Mouse (Mus musculus) midbrain, embryonic 13.5 days (tissue): ENCODE data around the gene Dph2. TPM values are rescaled to one million over a fixed set of nuclear protein-coding genes. Genes with fewer than 3 reads are reported as not detected.

Experiments
- ATAC-seq: fragments of 200-750 bp; cut with Nextera tagmentation; 2 replicates; pipeline ENCODE4 v1.8.0; 2017; ENCODE audit warnings: mild to moderate bottlenecking, moderate TSS enrichment, moderate library complexity
- H3K27ac ChIP-seq: fragments of 300-500 bp; sonication (generic); 2 replicates; pipeline ENCODE4 v1.5.1; 2015; ENCODE audit warnings: inconsistent platforms, mild to moderate bottlenecking, moderate library complexity
- H3K27me3 ChIP-seq: fragments of 300-500 bp; sonication (generic); 2 replicates; pipeline ENCODE4 v1.6.1; 2015; ENCODE audit warnings: mild to moderate bottlenecking, inconsistent platforms
- H3K36me3 ChIP-seq: fragments of 300-500 bp; sonication (generic); 2 replicates; pipeline ENCODE4 v1.6.1; 2015; ENCODE audit warnings: mild to moderate bottlenecking, inconsistent platforms
- H3K4me1 ChIP-seq: fragments of 300-500 bp; sonication (generic); replicated peaks from 2 replicates; pipeline ENCODE4 v1.6.1; 2015; ENCODE audit warnings: inconsistent platforms
- H3K4me2 ChIP-seq: fragments of 300-500 bp; sonication (generic); replicated peaks from 2 replicates; pipeline ENCODE4 v1.6.1; 2015; ENCODE audit warnings: moderate library complexity, mild to moderate bottlenecking, inconsistent platforms
- H3K4me3 ChIP-seq: fragments of 300-500 bp; sonication (generic); replicated peaks from 2 replicates; pipeline ENCODE4 v1.5.1; 2015; ENCODE audit warnings: mild to moderate bottlenecking, inconsistent platforms
- H3K9ac ChIP-seq: fragments of 300-500 bp; sonication (generic); replicated peaks from 2 replicates; pipeline ENCODE4 v1.6.1; 2015; ENCODE audit warnings: mild to moderate bottlenecking, inconsistent platforms
- H3K9me3 ChIP-seq: fragments of 300-500 bp; sonication (generic); 2 replicates; pipeline ENCODE4 v1.6.1; 2016; ENCODE audit warnings: mild to moderate bottlenecking, inconsistent platforms
- WGBS: fragments of 180-500 bp; shearing (Covaris S2); methylation state at CpG from one replicate; pipeline ENCODE4 v1.1.7; 2015; 5-methylcytosine and 5-hydroxymethylcytosine counted together
- polyA plus RNA-seq: library from polyadenylated mRNA; unstranded; fragments of >200 nt; fragmentation: Nextera tagmentation; extraction: Ambion mirVana; gene quantifications from 2 replicates; pipeline ENCODE4 v1.2.1, GENCODE M21; 2015

Dph2 gene
- polyA plus RNA-seq, 1 experiment from 2014 or later: 26.1 TPM

- no peak for ATAC-seq
- Histone ChIP-seq H3K27ac (no peak overlapping the region), H3K9me3 (no peaks in the 10 kb centered on the region), H3K4me1 (peaks cover 37% of the 10 kb centered on the region), H3K4me3 (no peak overlapping the region), H3K36me3 (peaks cover 62% of the 10 kb centered on the region), H3K27me3 (no peaks in the 10 kb centered on the region), H3K9ac (no peak overlapping the region), H3K4me2 (no peak overlapping the region)
- 87% methylated on average over 3 of the region's 3 CpGs for WGBS
Observed at GRCm38 (mm10) chr4:117906196-117906595, 14.4 kb upstream of the Dph2 start.

GRCm38 (mm10) chr4:117904761-117905160 lies 12.9 kb upstream of the Dph2 start:
- H3K4me1 ChIP-seq: peaks cover 23% of the 10 kb centered on the region
- peaks cover 69% of the 10 kb centered on the region for H3K36me3 ChIP-seq
- no peak overlapping the region for H3K9ac ChIP-seq
- no peaks in the 10 kb centered on the region for H3K27me3 ChIP-seq
- no peak overlapping the region for H3K4me2 ChIP-seq
- WGBS: 94% methylated on average over 8 of the region's 8 CpGs
- no peak overlapping the region for H3K4me3 ChIP-seq
- H3K9me3 ChIP-seq: no peaks in the 10 kb centered on the region
- H3K27ac ChIP-seq: no peak overlapping the region
- ATAC-seq: no peak

DNA sequence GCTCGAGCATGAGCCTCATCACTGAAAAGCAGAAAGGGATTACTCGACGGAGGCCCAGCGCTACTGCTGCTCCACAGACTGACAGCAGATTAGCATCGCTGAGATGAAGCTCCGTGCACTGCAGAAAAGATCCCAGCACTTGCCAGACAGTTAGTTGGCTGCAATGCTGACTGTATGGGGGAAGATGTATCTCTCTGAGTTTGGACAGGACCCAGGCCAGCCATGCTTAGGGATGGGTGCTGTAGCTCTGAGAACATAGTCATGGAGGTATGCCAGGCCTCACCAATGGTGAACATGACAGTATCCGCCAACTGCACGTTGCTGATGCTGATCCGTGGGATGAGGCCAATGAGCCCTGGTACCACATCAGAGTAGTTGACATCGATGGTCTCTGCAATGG lies 12.3 kb upstream of the Dph2 start:
- no peak overlapping the region for H3K9ac ChIP-seq
- H3K4me2 ChIP-seq: no peak overlapping the region
- H3K27ac ChIP-seq: no peak overlapping the region
- no peak for ATAC-seq
- H3K36me3 ChIP-seq: peaks cover 76% of the 10 kb centered on the region
- H3K4me1 ChIP-seq: peaks cover 16% of the 10 kb centered on the region
- no peaks in the 10 kb centered on the region for H3K27me3 ChIP-seq
- no peaks in the 10 kb centered on the region for H3K9me3 ChIP-seq
- 91% methylated on average over 10 of the region's 10 CpGs for WGBS
- no peak overlapping the region for H3K4me3 ChIP-seq

GRCm38 (mm10) chr4:117898111-117898510 lies 6.3 kb upstream of the Dph2 start:
- Histone ChIP-seq H3K4me2 (no peak overlapping the region), H3K27ac (no peak overlapping the region), H3K4me3 (no peak overlapping the region), H3K9me3 (no peaks in the 10 kb centered on the region), H3K9ac (no peak overlapping the region), H3K36me3 (peaks cover 92% of the 10 kb centered on the region), H3K4me1 (no peaks in the 10 kb centered on the region), H3K27me3 (no peaks in the 10 kb centered on the region)
- 84% methylated on average over 3 of the region's 3 CpGs for WGBS
- ATAC-seq: no peak

GRCm38 (mm10) chr4:117896031-117896430 lies 4.2 kb upstream of the Dph2 start:
- Histone ChIP-seq H3K36me3 (peaks cover 71% of the 10 kb centered on the region), H3K4me3 (no peak overlapping the region), H3K4me2 (no peak overlapping the region), H3K27me3 (no peaks in the 10 kb centered on the region), H3K9me3 (no peaks in the 10 kb centered on the region), H3K9ac (no peak overlapping the region), H3K4me1 (peaks cover 10% of the 10 kb centered on the region), H3K27ac (no peak overlapping the region)
- 94% methylated on average over 6 of the region's 6 CpGs for WGBS
- ATAC-seq: no peak

GRCm38 (mm10) chr4:117895339-117895738 lies 3.5 kb upstream of the Dph2 start:
- ATAC-seq: no peak
- no peak overlapping the region for H3K4me2 ChIP-seq
- 88% methylated on average over 7 of the region's 7 CpGs for WGBS
- peaks cover 16% of the 10 kb centered on the region for H3K4me1 ChIP-seq
- H3K36me3 ChIP-seq: peaks cover 64% of the 10 kb centered on the region
- H3K9ac ChIP-seq: no peak overlapping the region
- no peaks in the 10 kb centered on the region for H3K9me3 ChIP-seq
- no peak overlapping the region for H3K27ac ChIP-seq
- no peaks in the 10 kb centered on the region for H3K27me3 ChIP-seq
- H3K4me3 ChIP-seq: no peak overlapping the region

DNA sequence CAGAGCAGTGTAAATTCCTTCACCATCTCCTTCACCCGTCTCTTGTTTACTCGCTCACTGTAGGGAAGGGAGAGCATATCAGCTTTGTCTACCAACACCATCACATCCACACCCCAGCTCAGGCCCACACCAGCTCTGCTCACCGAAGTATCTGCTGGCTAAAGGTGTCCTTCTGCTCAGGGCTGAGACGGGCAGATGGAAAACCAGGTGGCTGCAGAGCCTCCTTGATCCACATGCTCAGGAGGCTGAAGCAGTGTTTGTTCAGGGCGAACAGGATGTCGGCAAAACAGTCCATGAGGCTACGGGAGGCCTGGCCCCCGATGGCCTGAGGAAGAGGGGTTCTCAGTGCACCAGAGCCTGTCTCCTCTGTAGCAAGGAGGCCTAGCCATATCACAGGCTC lies 2.8 kb upstream of the Dph2 start:
- no peaks in the 10 kb centered on the region for H3K27me3 ChIP-seq
- 91% methylated on average over 8 of the region's 8 CpGs for WGBS
- H3K9me3 ChIP-seq: no peaks in the 10 kb centered on the region
- no peak overlapping the region for H3K4me3 ChIP-seq
- H3K9ac ChIP-seq: no peak overlapping the region
- H3K4me1 ChIP-seq: peaks cover 16% of the 10 kb centered on the region
- H3K27ac ChIP-seq: no peak overlapping the region
- H3K4me2 ChIP-seq: no peak overlapping the region
- no peak for ATAC-seq
- H3K36me3 ChIP-seq: peaks cover 63% of the 10 kb centered on the region

GRCm38 (mm10) chr4:117893376-117893775 lies 1.5 kb upstream of the Dph2 start:
- Histone ChIP-seq H3K9ac (no peak overlapping the region), H3K9me3 (no peaks in the 10 kb centered on the region), H3K4me2 (no peak overlapping the region), H3K27me3 (no peaks in the 10 kb centered on the region), H3K36me3 (peaks cover 60% of the 10 kb centered on the region), H3K27ac (no peak overlapping the region), H3K4me1 (peaks cover 16% of the 10 kb centered on the region), H3K4me3 (no peak overlapping the region)
- WGBS: 30% methylated on average over 9 of the region's 9 CpGs
- no peak for ATAC-seq

- peak overlapping the region; percentile 95 for H3K4me2 ChIP-seq
- peaks cover 30% of the 10 kb centered on the region for H3K4me1 ChIP-seq
- peaks cover 37% of the 10 kb centered on the region for H3K36me3 ChIP-seq
- peak overlapping the region; percentile 79 for H3K4me3 ChIP-seq
- WGBS: 46% methylated on average over 8 of the region's 8 CpGs
- H3K9me3 ChIP-seq: no peaks in the 10 kb centered on the region
- H3K27me3 ChIP-seq: no peaks in the 10 kb centered on the region
- no peak overlapping the region for H3K27ac ChIP-seq
- peak overlapping the region; percentile 61; the same call in 1 of the 2 replicates for H3K9ac ChIP-seq
- ATAC-seq: no peak
Observed at GRCm38 (mm10) chr4:117890750-117891149, 1.1 kb downstream of the Dph2 start.

GRCm38 (mm10) chr4:117890031-117890430 lies 1.8 kb downstream of the Dph2 start:
- Histone ChIP-seq H3K4me1 (peaks cover 37% of the 10 kb centered on the region), H3K4me2 (no peak overlapping the region), H3K36me3 (peaks cover 37% of the 10 kb centered on the region), H3K9me3 (no peaks in the 10 kb centered on the region), H3K27ac (no peak overlapping the region), H3K4me3 (no peak overlapping the region), H3K27me3 (no peaks in the 10 kb centered on the region), H3K9ac (no peak overlapping the region)
- WGBS: 92% methylated on average over 14 of the region's 14 CpGs
- ATAC-seq: no peak

DNA sequence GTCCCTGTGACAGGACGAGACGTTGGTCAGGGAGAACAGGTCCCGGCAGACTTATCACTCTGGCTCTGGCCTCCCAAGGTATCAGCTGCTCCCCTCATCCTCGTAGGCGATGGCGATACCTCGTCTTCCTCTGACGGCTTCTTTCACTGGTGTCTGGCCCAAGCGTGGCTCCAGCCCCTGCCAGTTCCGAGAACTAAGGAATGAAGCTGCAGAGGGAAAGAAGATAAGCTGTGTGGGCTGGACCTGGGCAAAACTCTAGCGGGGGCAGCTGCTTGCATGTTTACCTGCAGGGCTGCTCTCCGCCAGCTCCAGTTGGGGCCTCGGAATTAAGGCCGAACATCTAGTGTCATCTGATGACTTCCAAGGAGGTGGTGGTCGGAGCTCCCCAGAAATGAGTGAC lies 2.4 kb downstream of the Dph2 start:
- ATAC-seq: no peak
- 92% methylated on average over 15 of the region's 15 CpGs for WGBS
- Histone ChIP-seq H3K27ac (no peak overlapping the region), H3K4me2 (no peak overlapping the region), H3K4me3 (no peak overlapping the region), H3K4me1 (peaks cover 42% of the 10 kb centered on the region), H3K36me3 (peaks cover 37% of the 10 kb centered on the region), H3K9ac (no peak overlapping the region), H3K27me3 (no peaks in the 10 kb centered on the region), H3K9me3 (no peaks in the 10 kb centered on the region)

DNA sequence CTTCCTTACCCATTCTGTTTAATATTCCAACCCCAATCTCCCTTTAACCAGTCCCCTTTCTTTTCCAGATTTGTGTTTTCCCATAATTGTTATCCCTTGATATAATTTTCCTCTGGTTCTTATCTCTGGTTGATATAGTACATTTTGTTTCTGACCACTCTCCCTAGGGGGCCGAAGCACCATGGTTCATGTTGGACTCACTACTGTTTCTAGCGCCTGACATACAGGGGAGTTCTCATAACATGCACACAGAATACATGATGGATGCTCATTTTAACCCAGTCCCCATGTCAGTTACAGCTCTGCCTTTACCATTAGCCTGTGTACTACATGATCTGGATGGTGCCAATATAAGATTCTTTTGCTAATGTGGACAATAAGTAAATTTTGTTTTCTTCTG lies 3.9 kb downstream of the Dph2 start:
- H3K36me3 ChIP-seq: peaks cover 32% of the 10 kb centered on the region
- no peak for ATAC-seq
- no peaks in the 10 kb centered on the region for H3K9me3 ChIP-seq
- 75% methylated on average over 2 of the region's 2 CpGs for WGBS
- peaks cover 53% of the 10 kb centered on the region for H3K4me1 ChIP-seq
- H3K9ac ChIP-seq: no peak overlapping the region
- peak overlapping the region; percentile 93 for H3K4me2 ChIP-seq
- no peak overlapping the region for H3K27ac ChIP-seq
- H3K4me3 ChIP-seq: no peak overlapping the region; the same call in 1 of the 2 replicates
- no peaks in the 10 kb centered on the region for H3K27me3 ChIP-seq

DNA sequence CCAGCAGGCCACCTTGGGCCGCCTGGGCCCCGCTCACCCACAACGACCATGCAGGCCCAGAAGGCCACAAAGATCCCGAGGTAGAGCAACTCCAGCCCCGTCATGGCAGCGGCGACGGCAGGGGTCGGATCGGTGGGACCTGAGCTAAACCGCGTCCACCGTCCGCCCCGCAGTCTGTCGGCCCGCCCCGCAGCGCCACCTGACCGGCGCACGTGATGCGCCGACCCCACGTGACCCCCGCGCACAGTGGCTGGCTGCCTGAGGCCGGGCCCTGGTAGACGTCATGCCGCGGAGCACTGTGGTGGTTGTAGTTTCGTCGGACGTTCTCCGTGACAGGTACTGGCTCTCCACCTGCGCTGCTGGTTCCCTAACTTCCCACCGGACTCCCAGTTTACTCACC lies 4.7 kb downstream of the Dph2 start, which contains the start of gene Atp6v0b:
TSS of gene Atp6v0b (minus strand) at position 201 of the 400 bp plus-strand sequence.
- Histone ChIP-seq H3K27me3 (no peaks in the 10 kb centered on the region), H3K4me2 (peak within 1 kb of the TSS; percentile 93), H3K9me3 (no peaks in the 10 kb centered on the region), H3K9ac (peak within 1 kb of the TSS; percentile 95), H3K4me3 (peak within 1 kb of the TSS; percentile 96), H3K27ac (no peak within 1 kb of the TSS), H3K36me3 (peaks cover 32% of the 10 kb centered on the region), H3K4me1 (peaks cover 56% of the 10 kb centered on the region)
- ATAC-seq: peak; percentile 85
- WGBS: under 1% methylated on average over 37 of the region's 37 CpGs
